Mouse (Mus musculus): Measurements from ENCODE around the gene Ube2z.

DNA sequence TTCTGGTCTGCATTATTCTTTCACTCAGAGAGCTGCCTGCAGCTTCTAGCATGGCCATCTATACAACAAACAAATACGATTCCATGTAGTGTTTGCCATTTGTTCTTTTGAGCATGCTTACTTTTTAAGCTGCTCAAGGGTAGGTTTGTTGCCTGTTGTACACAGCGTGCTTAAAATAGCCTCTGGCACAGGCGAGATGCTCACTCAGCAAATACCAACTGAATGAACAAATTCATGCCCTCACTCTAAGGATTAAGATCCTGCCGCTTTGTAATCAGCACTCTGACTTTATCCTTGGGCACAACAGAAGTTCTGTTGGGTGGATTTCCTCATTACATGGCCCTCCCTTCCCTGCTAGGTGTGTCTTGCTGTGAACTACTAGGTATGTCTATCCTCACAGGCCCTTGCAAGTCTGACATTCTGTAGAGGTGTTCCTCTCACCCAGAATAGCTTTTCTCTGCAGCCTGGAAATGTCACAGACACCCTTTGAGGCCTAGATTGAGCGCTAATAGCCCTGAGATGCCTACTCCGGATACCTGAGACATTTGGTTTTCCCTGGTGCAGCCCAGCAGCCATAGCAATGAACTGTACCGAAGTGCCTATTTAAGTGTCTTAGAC lies 27.6 kb upstream of the Ube2z start:
- TF ChIP-seq CTCF (conservative IDR thresholded peaks at IDR 0.05; ENCODE audit: low read length) (no peak), NANOG (IDR thresholded peaks at IDR 0.05; ENCODE audit: borderline replicate concordance, low read length) (no peak), POU5F1 (IDR thresholded peaks at IDR 0.05; ENCODE audit: borderline replicate concordance, low read length) (no peak)

Data from E14TG2a.4 (cell line).